Mouse (Mus musculus) hindbrain, embryonic 13.5 days (tissue): Measurements from ENCODE around the gene Lcn6. TPM values are rescaled to one million over a fixed set of nuclear protein-coding genes. Genes with fewer than 3 reads are reported as not detected.
"Not testable (repeated sequence)": the region's sequence is repeated elsewhere in the genome, so short reads cannot be mapped to it uniquely, and the experiment has no call there.

ENCODE experiments used
- ATAC-seq: fragments of 200-750 bp; cut with Nextera tagmentation; 2 replicates; pipeline ENCODE4 v1.8.0; 2017; ENCODE audit warnings: moderate TSS enrichment; ENCODE audit not compliant: low FRiP score
- H3K27ac ChIP-seq: fragments of 300-500 bp; sonication (generic); 2 replicates; pipeline ENCODE4 v1.5.1; 2015; ENCODE audit warnings: inconsistent platforms, mild to moderate bottlenecking, moderate library complexity
- H3K27me3 ChIP-seq: fragments of 300-500 bp; sonication (generic); 2 replicates; pipeline ENCODE4 v1.6.1; 2015; ENCODE audit warnings: mild to moderate bottlenecking, inconsistent platforms
- H3K36me3 ChIP-seq: fragments of 300-500 bp; sonication (generic); 2 replicates; pipeline ENCODE4 v1.6.1; 2015; ENCODE audit warnings: mild to moderate bottlenecking, inconsistent platforms
- H3K4me1 ChIP-seq: fragments of 300-500 bp; sonication (generic); replicated peaks from 2 replicates; pipeline ENCODE4 v1.6.1; 2015; ENCODE audit warnings: inconsistent platforms
- H3K4me2 ChIP-seq: fragments of 300-500 bp; sonication (generic); 2 replicates; pipeline ENCODE4 v1.6.1; 2015; ENCODE audit warnings: inconsistent platforms, mild to moderate bottlenecking, moderate library complexity
- H3K4me3 ChIP-seq: fragments of 300-500 bp; sonication (generic); 2 replicates; pipeline ENCODE4 v1.5.1; 2015; ENCODE audit warnings: mild to moderate bottlenecking, inconsistent platforms
- H3K9ac ChIP-seq: fragments of 300-500 bp; sonication (generic); 2 replicates; pipeline ENCODE4 v1.6.1; 2015; ENCODE audit warnings: mild to moderate bottlenecking, inconsistent platforms
- H3K9me3 ChIP-seq: fragments of 300-500 bp; sonication (generic); 2 replicates; pipeline ENCODE4 v1.6.1; 2016; ENCODE audit warnings: inconsistent platforms
- WGBS: fragments of 180-500 bp; shearing (Covaris S2); methylation state at CpG from one replicate; pipeline ENCODE4 v1.1.7; 2015; 5-methylcytosine and 5-hydroxymethylcytosine counted together
- polyA plus RNA-seq: library from polyadenylated mRNA; unstranded; fragments of >200 nt; fragmentation: Nextera tagmentation; extraction: Ambion mirVana; gene quantifications from 2 replicates; pipeline ENCODE4 v1.2.1, GENCODE M21; 2015

Gene Lcn6
- polyA plus RNA-seq, 1 experiment from 2014 or later: not detected

DNA sequence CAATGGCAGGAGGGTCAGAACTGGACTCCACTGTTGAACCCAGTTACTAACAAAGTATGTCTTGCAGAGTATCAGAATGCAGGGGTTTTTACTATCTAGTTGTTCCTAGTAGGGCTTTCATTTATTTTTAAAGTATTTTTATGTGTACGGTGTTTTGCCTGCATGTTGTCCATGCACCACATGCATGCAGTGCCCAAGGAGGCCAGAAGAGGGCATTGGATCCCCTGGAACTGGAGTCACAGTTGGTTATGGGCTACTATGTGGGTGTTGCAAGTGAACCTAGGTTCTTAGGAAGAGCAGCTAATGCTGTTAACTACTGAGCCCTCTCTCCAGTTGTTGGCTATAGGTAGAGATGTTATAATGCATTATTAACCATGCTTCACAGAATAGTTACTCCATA is 13.1 kb upstream of the Lcn6 start:
- H3K9me3 ChIP-seq: no peaks in the 10 kb centered on the region
- H3K4me1 ChIP-seq: no peaks in the 10 kb centered on the region
- no peak overlapping the region for H3K4me3 ChIP-seq
- no peak overlapping the region for H3K4me2 ChIP-seq
- ATAC-seq: no peak
- 73% methylated on average over 1 of the region's 1 CpGs for WGBS
- H3K9ac ChIP-seq: no peak overlapping the region
- H3K36me3 ChIP-seq: no peaks in the 10 kb centered on the region
- H3K27ac ChIP-seq: no peak overlapping the region
- no peaks in the 10 kb centered on the region for H3K27me3 ChIP-seq

DNA sequence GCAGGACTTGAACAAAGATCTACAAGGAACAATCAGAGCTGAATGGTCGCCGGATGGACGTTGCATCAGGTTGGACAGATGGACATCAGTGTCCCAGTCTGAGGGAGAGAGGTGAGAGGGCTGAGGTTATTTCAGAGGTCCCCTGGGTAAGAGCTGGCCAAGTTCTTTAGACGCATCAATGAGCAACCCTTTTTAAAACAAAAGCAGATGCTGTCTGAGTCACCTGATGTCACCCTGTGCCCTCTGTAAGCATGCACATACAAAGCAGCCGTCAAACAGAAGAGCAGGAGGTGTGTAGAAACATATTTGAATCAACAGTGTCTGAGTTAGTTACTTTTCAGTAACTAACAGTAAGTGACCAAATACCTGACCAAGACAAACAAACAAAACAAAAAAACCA is 12.5 kb upstream of the Lcn6 start:
- 80% methylated on average over 5 of the region's 5 CpGs for WGBS
- no peak for ATAC-seq
- Histone ChIP-seq H3K9me3 (no peaks in the 10 kb centered on the region), H3K27ac (no peak overlapping the region), H3K4me3 (no peak overlapping the region), H3K27me3 (no peaks in the 10 kb centered on the region), H3K4me1 (no peaks in the 10 kb centered on the region), H3K9ac (no peak overlapping the region), H3K36me3 (no peaks in the 10 kb centered on the region), H3K4me2 (no peak overlapping the region)

- no peak overlapping the region for H3K9ac ChIP-seq
- no peaks in the 10 kb centered on the region for H3K4me1 ChIP-seq
- H3K27ac ChIP-seq: no peak overlapping the region
- H3K9me3 ChIP-seq: no peaks in the 10 kb centered on the region
- H3K4me2 ChIP-seq: no peak overlapping the region
- no peaks in the 10 kb centered on the region for H3K27me3 ChIP-seq
- no peak overlapping the region for H3K4me3 ChIP-seq
- H3K36me3 ChIP-seq: no peaks in the 10 kb centered on the region
- WGBS: 74% methylated on average over 1 of the region's 1 CpGs
- ATAC-seq: no peak
Measured at GRCm38 (mm10) chr2:25666516-25666915, 10.1 kb upstream of the Lcn6 start.

DNA sequence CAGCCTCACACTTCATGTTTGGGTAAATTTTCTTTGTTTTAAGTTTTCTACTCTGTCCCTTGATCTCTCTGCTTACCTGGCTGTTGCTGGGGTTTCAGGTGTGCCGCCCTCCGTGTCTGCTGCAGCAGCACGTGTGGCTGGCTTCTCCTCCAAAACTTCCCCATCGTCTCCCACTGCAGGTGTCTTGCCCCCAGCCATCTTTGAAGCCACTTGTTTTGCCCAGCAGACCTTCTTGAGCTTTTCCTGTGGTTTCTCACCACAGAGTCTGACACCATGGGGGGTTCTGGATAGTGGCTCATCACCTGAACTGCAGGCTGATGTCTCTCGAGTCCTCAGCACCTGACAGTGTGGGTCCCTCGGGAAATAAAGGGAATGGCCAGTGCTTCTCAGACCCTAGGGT is 3.0 kb downstream of the Lcn6 start:
- Histone ChIP-seq H3K4me3 (no peak overlapping the region), H3K27me3 (0 out of 2 replicates have a peak, but pooled peaks cover under 1% of the 10 kb centered on the region), H3K4me2 (no peak overlapping the region), H3K9ac (no peak overlapping the region), H3K36me3 (no peaks in the 10 kb centered on the region), H3K27ac (no peak overlapping the region), H3K9me3 (no peaks in the 10 kb centered on the region), H3K4me1 (no peaks in the 10 kb centered on the region)
- 88% methylated on average over 6 of the region's 6 CpGs for WGBS
- ATAC-seq: no peak

DNA sequence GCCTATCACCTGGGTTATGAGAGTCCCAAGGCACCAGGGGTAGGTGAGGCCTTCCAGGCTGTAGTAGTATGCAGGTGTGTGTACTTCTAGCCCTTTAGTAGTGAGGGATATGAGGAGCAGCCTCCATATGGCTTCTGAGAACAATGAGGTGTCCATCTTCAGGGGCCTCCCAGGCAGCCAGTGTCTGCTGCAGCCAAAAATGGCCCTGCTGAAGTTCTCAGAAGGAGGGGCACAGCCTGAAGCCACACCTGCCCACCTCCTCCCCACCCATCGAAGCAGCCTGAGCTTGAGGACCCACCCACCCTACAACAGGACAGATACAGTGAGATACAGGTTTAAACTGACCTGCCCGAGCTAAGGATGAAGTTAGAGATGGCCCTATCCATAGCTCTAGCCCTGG is 5.8 kb downstream of the Lcn6 start, which contains the start of gene Lcn10:
Lcn10 (plus strand) TSS at position 301 of the 400 bp plus-strand sequence.
- Histone ChIP-seq H3K27me3 (0 out of 2 replicates have a peak, but pooled peaks cover 2% of the 10 kb centered on the region), H3K4me3 (no peak within 1 kb of the TSS), H3K4me1 (no peaks in the 10 kb centered on the region), H3K9ac (no peak within 1 kb of the TSS), H3K36me3 (no peaks in the 10 kb centered on the region), H3K4me2 (no peak within 1 kb of the TSS), H3K27ac (no peak within 1 kb of the TSS), H3K9me3 (no peaks in the 10 kb centered on the region)
- 76% methylated on average over 2 of the region's 2 CpGs for WGBS
- ATAC-seq: no peak

DNA sequence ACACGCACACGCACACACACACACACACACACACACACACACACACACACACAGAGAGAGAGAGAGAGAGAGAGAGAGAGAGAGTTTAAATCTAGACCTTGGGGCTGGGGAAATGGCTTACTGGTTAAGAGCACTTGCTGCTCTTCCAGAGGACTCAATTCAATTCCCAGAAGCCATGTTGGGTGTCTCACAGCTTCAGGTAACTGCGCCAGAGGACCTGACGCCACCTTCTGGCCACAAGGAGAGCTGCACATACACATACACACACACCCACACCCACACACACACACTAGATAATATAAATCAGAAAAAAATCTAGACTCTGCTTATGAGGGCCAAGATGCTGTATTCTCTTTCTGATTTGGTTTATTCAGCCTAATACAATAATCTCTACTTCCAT is 10.4 kb downstream of the Lcn6 start:
- Histone ChIP-seq H3K4me2 (no peak overlapping the region), H3K27me3 (0 out of 2 replicates have a peak, but pooled peaks cover 2% of the 10 kb centered on the region), H3K9me3 (no peaks in the 10 kb centered on the region), H3K27ac (no peak overlapping the region), H3K9ac (no peak overlapping the region), H3K4me1 (no peaks in the 10 kb centered on the region), H3K4me3 (no peak overlapping the region), H3K36me3 (no peaks in the 10 kb centered on the region)
- ATAC-seq: no peak
- 73% methylated on average over 4 of the region's 4 CpGs for WGBS

- Histone ChIP-seq H3K4me3 (no peak overlapping the region), H3K9me3 (no peaks in the 10 kb centered on the region), H3K36me3 (no peaks in the 10 kb centered on the region), H3K4me2 (no peak overlapping the region), H3K9ac (no peak overlapping the region), H3K27me3 (no peaks in the 10 kb centered on the region), H3K27ac (no peak overlapping the region), H3K4me1 (no peaks in the 10 kb centered on the region)
- no peak for ATAC-seq
Measured at GRCm38 (mm10) chr2:25694605-25695004, 18.0 kb downstream of the Lcn6 start.

DNA sequence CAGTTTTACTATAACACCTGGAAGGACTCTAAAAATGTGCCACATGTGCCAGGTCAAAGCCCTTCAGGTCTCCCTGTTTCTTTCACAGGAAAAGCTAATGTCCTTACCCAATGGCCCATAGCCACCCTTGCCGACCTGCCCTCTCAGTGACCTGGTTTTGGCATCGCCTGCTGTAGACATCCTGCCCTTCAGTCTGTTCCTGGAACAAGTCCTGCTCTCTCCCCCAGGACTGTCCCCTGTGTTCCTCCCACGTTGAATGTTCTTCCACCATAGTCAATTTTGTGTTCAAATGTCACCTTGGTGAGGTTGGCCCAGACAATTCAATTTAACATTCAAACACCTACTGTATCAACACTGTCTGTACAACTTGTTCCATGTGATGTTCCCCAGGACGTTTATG is 20.4 kb downstream of the Lcn6 start:
- no peak overlapping the region for H3K4me3 ChIP-seq
- ATAC-seq: no peak
- no peak overlapping the region for H3K9ac ChIP-seq

DNA sequence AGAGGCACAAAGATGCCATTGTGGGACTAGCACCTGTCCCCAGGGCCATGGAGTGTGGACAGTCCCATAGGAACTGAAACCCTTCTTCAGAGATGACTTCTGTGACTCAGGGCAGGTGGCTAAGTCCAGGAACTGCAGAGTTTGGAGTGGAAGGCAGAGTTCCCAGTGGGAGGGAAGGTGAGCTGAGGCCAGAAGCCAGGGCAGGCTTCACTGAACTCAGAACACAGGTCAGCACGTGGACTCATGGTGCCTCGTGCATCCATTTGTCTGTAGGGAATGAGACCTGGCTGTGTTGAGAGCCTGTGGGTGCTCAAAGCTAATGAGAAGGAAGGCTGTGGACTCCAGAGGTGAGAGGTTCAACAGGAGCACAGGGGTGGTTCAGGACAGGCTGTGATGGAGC is 22.1 kb downstream of the Lcn6 start:
- H3K4me3 ChIP-seq: no peak overlapping the region
- no peaks in the 10 kb centered on the region for H3K36me3 ChIP-seq
- no peaks in the 10 kb centered on the region for H3K9me3 ChIP-seq
- no peaks in the 10 kb centered on the region for H3K27me3 ChIP-seq
- no peaks in the 10 kb centered on the region for H3K4me1 ChIP-seq
- no peak for ATAC-seq
- WGBS: 89% methylated on average over 2 of the region's 2 CpGs
- no peak overlapping the region for H3K9ac ChIP-seq
- H3K27ac ChIP-seq: no peak overlapping the region
- no peak overlapping the region for H3K4me2 ChIP-seq

More for the DNA sequence above, 20.4 kb downstream of the Lcn6 start:
- Histone ChIP-seq H3K27ac (no peak overlapping the region), H3K36me3 (no peaks in the 10 kb centered on the region), H3K4me2 (no peak overlapping the region), H3K27me3 (no peaks in the 10 kb centered on the region), H3K9me3 (no peaks in the 10 kb centered on the region), H3K4me1 (no peaks in the 10 kb centered on the region)
- WGBS: 72% methylated on average over 4 of the region's 4 CpGs

GRCm38 (mm10) chr2:25699743-25700142 is 23.2 kb downstream of the Lcn6 start, which contains the start of gene Obp2a:
Gene Obp2a, plus strand, starts transcription at chr2:25700043.
- not testable (repeated sequence) for H3K9ac ChIP-seq, ATAC-seq, H3K9me3 ChIP-seq, H3K4me1 ChIP-seq, H3K36me3 ChIP-seq, H3K4me3 ChIP-seq, H3K4me2 ChIP-seq, H3K27me3 ChIP-seq, H3K27ac ChIP-seq
- WGBS: 71% methylated on average over 3 of the region's 3 CpGs

DNA sequence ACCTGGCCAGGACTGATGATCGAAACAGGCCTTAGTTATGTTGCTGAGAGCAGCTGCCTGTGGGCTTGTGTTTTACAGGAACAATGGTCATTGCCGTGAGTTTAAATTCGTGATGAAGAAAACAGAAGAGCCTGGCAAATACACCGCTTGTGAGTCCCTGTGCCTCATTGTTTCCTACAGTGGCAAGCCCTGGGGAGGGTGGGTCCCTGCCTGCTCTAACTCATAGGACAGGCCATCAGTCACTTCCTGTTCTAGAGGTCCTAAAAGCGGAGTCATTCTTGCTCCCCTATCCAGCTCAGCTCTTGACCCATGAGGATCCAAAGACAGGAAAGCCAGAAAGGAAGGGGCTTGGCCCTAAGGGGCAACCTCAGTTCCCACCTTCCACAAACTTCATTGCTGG is 24.4 kb downstream of the Lcn6 start:
- Histone ChIP-seq H3K9me3 (no peaks in the 10 kb centered on the region), H3K9ac (no peak overlapping the region), H3K27me3 (no peaks in the 10 kb centered on the region), H3K36me3 (no peaks in the 10 kb centered on the region), H3K27ac (no peak overlapping the region), H3K4me3 (no peak overlapping the region), H3K4me2 (no peak overlapping the region), H3K4me1 (no peaks in the 10 kb centered on the region)
- ATAC-seq: no peak
- 85% methylated on average over 5 of the region's 5 CpGs for WGBS

DNA sequence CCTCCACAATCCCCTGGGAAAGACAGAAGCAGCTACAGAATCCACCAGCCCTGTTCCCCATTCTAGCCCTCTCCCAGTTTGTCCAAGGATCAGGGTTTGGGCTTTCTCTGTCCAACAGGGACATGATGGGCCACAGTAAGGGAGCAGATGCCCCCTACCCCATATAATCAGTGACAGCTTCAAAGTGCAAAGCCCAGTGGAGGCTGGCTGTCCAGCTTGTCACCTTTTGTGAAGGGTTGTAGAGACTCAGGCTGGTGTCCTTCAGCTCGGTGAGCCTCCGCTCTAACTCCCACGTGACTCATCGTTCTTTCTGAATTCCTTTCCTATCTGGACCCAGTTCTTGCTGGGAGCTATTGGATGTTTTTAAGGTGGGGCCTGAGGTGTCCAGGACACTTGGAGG is 27.1 kb downstream of the Lcn6 start:
- Histone ChIP-seq H3K9ac (no peak overlapping the region), H3K4me3 (no peak overlapping the region), H3K4me1 (peaks cover 11% of the 10 kb centered on the region), H3K4me2 (no peak overlapping the region), H3K27ac (no peak overlapping the region), H3K36me3 (no peaks in the 10 kb centered on the region), H3K9me3 (no peaks in the 10 kb centered on the region), H3K27me3 (no peaks in the 10 kb centered on the region)
- ATAC-seq: no peak
- WGBS: 85% methylated on average over 4 of the region's 4 CpGs

- Histone ChIP-seq H3K9me3 (no peaks in the 10 kb centered on the region), H3K27me3 (no peaks in the 10 kb centered on the region), H3K9ac (peak within 1 kb of the TSS; percentile 90), H3K27ac (peak within 1 kb of the TSS; percentile 92), H3K36me3 (no peaks in the 10 kb centered on the region), H3K4me2 (peak within 1 kb of the TSS; percentile 84), H3K4me1 (peaks cover 21% of the 10 kb centered on the region), H3K4me3 (peak within 1 kb of the TSS; percentile 77)
- ATAC-seq: peak; percentile 95
- under 1% methylated on average over 72 of the region's 78 CpGs for WGBS
Measured at GRCm38 (mm10) chr2:25706643-25707481, 30.3 kb downstream of the Lcn6 start, which contains the start of gene Bmyc. Gene Bmyc, plus strand, starts transcription at chr2:25706739.
